Mouse (Mus musculus): ENCODE measurements around the gene Olfr1080.
"Not testable (repeated sequence)": the region's sequence is repeated elsewhere in the genome, so short reads cannot be mapped to it uniquely, and the experiment has no call there.

Olfr1080 gene

DNA sequence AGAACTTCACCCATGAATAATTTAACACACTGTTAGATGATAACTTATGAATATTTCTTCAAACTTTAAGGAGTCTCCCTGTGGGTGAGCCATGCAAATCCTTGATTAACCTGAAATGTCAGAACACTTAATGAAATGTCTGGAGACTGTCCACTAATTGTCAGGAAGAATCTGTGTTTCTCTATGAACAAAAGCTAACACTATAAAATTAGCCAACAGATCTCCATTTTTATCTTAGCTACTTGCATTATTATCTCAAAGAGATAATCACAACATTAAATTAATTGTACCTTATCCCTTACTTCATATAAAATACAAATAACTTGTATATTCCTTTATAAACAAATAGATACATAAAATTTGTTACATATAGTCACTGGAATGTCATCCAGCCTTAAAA, at the start of gene Olfr1080:
TSS of gene Olfr1080 (minus strand) at position 101 of the 400 bp plus-strand sequence.
- DNase-seq (ENCODE audit: low spot score in 2 of 2), result not testable (repeated sequence)

DNA sequence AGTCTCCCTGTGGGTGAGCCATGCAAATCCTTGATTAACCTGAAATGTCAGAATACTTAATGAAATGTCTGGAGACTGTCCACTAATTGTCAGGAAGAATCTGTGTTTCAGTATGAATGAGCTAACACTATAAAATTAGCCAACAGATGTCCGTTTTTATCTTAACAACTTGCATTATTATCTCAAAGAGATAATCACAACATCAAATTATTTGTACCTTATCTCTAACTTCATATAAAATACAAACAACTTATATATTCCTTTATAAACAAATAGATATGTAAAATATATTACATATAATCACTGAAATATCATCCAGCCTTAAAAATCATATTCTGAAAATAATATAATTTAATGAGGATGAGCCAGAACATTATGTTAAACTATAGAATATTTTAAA, 40.8 kb upstream of the Olfr1080 start, which contains the start of gene Olfr1082:
TSS of gene Olfr1082 (minus strand) at position 101 of the 400 bp plus-strand sequence.
- DNase-seq (ENCODE audit: low spot score in 2 of 2), result not testable (repeated sequence)

DNA sequence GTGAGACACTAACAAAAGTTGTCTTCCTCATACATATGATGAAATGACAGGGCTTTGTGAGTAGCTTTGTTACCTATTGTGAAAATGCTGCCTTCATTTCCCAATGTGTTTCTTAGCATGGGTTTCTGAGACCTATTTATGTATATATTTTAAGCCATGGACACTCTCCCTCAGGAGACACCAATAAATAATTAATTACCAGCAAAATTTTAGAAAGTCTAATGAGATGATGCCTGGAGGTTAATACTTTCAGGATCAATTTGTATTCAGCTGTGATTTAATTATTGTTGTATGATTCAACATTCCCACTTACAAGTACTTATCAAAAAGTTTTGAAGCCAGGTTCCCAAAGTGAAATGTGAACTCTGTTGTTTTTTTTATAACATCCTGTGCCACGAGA, 15.7 kb downstream of the Olfr1080 start, which contains the start of gene Olfr1079:
TSS of gene Olfr1079 (minus strand) at position 101 of the 400 bp plus-strand sequence.
- DNase-seq (ENCODE audit: low spot score in 2 of 2), result no peak

DNA sequence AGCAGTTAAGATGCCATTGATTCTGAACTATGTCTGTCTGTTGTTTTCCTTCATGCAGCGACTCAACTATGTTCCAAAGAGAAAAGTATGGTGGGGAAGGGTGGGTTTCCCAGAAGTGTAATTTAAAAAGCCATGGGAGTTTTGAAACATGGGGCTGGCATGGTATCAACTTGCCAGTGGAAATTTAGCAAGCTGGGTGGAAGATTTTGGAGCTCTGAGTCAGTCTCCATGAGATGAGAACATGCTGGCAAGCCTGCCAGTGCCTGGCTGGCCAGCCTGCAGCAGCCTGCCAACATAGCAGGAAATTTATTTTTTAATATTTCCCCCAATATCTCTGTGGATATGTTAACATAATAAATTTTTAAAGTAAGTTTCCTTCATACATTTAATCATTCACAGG, 27.0 kb downstream of the Olfr1080 start:
- peak; percentile 22 to 24 for DNase-seq (ENCODE audit: low spot score in 2 of 2)

DNA sequence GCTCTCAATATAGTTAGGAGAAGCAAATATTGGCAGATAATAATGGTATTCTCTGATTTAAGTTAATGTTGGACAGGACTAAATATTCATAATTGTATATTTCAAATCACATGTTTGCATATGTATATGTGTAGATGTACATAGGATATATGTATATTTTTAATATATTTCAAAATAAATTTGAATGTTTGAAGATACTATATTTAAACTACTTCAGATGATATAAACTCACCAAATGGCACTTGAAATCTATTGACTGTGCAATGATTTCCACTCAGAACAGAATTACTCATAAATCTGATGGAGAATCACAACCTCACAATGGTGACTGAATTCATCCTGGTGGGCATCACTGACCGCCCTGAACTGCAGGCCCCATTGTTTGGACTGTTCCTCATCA, 49.9 kb downstream of the Olfr1080 start, which contains the start of gene Olfr1076:
TSS of gene Olfr1076 (plus strand) at position 301 of the 400 bp plus-strand sequence.
- no peak for DNase-seq (ENCODE audit: low spot score in 2 of 2)

All from right cerebral cortex, postnatal 10 days (tissue).